Mouse (Mus musculus) brain, embryonic 14.5 days (tissue): Measurements from ENCODE around the gene Abraxas1.

ENCODE experiments used
- CTCF ChIP-seq: fragments of 200-500 bp; IDR thresholded peaks from 2 replicates; pipeline ENCODE4 v1.5.1; 2012; ENCODE audit warnings: inconsistent platforms, mild to moderate bottlenecking, moderate library complexity, borderline replicate concordance; ENCODE audit not compliant: insufficient read depth, insufficient read length; ENCODE audit errors: extremely low read depth
- POLR2A ChIP-seq: fragments of 200-500 bp; IDR thresholded peaks from 2 replicates; pipeline ENCODE4 v1.6.1; 2012; ENCODE audit warnings: mild to moderate bottlenecking, inconsistent platforms, borderline replicate concordance; ENCODE audit not compliant: poor library complexity, insufficient read depth, insufficient read length, severe bottlenecking; ENCODE audit errors: extremely low read depth

DNA sequence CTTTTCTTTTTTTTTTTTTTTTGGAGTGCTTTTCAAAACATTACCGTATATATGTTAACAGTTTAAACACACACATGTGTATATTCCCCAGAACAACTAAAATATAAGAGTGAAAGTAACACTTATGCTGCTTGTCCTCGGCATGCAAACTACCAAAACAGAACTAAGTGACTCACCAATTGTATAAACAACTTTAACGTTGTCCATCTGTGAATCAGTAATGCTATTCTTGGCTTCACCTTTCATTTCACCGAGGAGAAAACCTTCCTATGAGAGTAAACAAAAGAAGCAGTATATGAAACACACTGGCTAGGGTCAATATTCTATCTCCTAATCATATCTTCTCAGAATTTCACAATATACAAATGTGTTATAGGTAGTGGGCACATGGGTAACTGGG, 2.4 kb downstream of the Abraxas1 start:
- TF ChIP-seq CTCF (no peak), POLR2A (no peak)
